Mouse (Mus musculus): ENCODE measurements around the gene Epyc. TPM values are rescaled to one million over a fixed set of nuclear protein-coding genes. Genes with fewer than 3 reads are reported as not detected.

Gene Epyc
- 0.37 and 1.2 TPM in 2 replicates for polyA plus RNA-seq (2016; fragmentation: Nextera tagmentation; extraction: Ambion mirVana)

DNA sequence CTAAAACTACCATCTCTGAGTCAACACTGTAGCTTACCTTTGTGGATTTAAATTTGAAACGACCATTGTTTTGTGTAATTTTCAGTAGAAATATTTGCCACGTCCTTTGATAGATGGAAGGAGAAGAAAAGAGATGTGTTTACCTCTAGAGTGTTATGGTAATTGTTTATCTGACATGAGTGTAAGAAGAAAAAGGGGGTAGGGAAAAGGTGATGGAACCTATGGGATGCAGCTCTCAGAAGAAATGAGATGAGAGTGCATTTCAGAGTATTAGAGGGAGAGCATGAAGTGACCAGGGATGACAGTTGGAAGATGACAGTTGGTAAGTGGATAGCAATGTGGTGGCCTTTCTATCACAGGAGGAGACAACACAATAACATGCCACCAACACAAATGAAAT is at the start of gene Epyc:
Gene Epyc (plus strand): TSS at position 301 of the 400 bp plus-strand sequence.
- Histone ChIP-seq H3K4me2 (replicated peaks) (no peak within 1 kb of the TSS), H3K9me3 (no peaks in the 10 kb centered on the region), H3K27ac (no peak within 1 kb of the TSS), H3K27me3 (replicated peaks) (no peaks in the 10 kb centered on the region), H3K36me3 (no peaks in the 10 kb centered on the region), H3K9ac (no peak within 1 kb of the TSS), H3K4me3 (no peak within 1 kb of the TSS), H3K4me1 (no peaks in the 10 kb centered on the region)
- WGBS: 86% methylated on average over 2 of the region's 2 CpGs
- ATAC-seq (ENCODE audit: low FRiP score, low read depth): no peak

- H3K27me3 ChIP-seq (replicated peaks): no peaks in the 10 kb centered on the region
- H3K9me3 ChIP-seq: no peaks in the 10 kb centered on the region
- H3K4me3 ChIP-seq: no peak overlapping the region
- H3K4me2 ChIP-seq (replicated peaks): no peak overlapping the region
- no peak overlapping the region for H3K27ac ChIP-seq
- 82% methylated on average over 1 of the region's 1 CpGs for WGBS
- H3K9ac ChIP-seq: no peak overlapping the region
- H3K4me1 ChIP-seq: no peaks in the 10 kb centered on the region
- H3K36me3 ChIP-seq: no peaks in the 10 kb centered on the region
- ATAC-seq (ENCODE audit: low FRiP score, low read depth): no peak
Observed at GRCm38 (mm10) chr10:97595680-97596079, 48.2 kb upstream of the Epyc start.

DNA sequence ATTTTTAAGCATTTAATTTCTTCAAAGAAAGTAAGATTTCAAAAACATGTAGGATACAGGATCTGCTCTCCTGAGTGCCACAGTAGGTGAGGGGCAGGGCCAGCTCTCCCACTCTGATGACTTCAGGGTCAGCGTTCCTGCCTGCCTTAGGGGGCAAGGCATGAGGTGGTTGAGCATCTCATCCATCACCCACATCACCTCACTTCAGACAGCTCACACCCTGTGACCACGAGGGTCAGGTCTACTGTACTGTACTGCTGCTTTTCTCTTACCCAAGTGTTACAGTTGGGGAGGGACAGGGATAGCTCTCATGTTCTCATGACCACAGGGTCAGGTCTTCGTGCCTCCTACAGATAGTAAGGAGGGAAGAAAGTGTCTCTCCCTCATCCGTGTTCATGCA is 42.1 kb upstream of the Epyc start:
- WGBS: 81% methylated on average over 4 of the region's 4 CpGs
- no peak overlapping the region for H3K27ac ChIP-seq
- ATAC-seq (ENCODE audit: low FRiP score, low read depth): no peak
- H3K4me1 ChIP-seq: no peaks in the 10 kb centered on the region
- H3K27me3 ChIP-seq (replicated peaks): no peaks in the 10 kb centered on the region
- H3K9me3 ChIP-seq: no peaks in the 10 kb centered on the region
- H3K4me2 ChIP-seq (replicated peaks): no peak overlapping the region
- no peaks in the 10 kb centered on the region for H3K36me3 ChIP-seq
- no peak overlapping the region for H3K9ac ChIP-seq
- H3K4me3 ChIP-seq: no peak overlapping the region

DNA sequence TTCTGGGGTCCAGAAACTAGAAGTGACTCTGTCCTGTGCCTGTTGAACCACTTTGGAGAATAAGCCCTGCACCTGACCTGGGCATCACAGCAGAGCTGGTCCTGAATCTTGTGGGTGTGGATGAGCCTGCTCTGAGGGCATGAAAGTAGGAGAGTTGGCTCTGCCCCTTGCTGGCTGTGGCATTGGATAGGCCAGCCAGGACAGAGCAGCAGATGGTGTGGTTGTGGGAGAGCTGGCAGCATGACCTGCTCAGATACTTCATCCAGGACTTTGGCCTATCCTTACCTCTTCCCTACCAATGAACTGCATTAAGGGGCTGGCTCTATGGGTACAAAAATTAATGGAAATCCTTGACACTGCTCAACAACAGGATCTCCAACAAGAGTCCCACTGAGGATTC is 40.6 kb upstream of the Epyc start:
- Histone ChIP-seq H3K4me3 (no peak overlapping the region), H3K4me2 (replicated peaks) (no peak overlapping the region), H3K4me1 (no peaks in the 10 kb centered on the region), H3K27me3 (replicated peaks) (no peaks in the 10 kb centered on the region), H3K36me3 (no peaks in the 10 kb centered on the region), H3K9ac (no peak overlapping the region), H3K9me3 (no peaks in the 10 kb centered on the region), H3K27ac (no peak overlapping the region)
- ATAC-seq (ENCODE audit: low FRiP score, low read depth): no peak

- Histone ChIP-seq H3K4me2 (replicated peaks) (no peak within 1 kb of the TSS), H3K4me3 (no peak within 1 kb of the TSS), H3K9me3 (no peaks in the 10 kb centered on the region), H3K27me3 (replicated peaks) (no peaks in the 10 kb centered on the region), H3K4me1 (no peaks in the 10 kb centered on the region), H3K9ac (no peak within 1 kb of the TSS), H3K36me3 (no peaks in the 10 kb centered on the region), H3K27ac (no peak within 1 kb of the TSS)
- 85% methylated on average over 2 of the region's 2 CpGs for WGBS
- no peak for ATAC-seq (ENCODE audit: low FRiP score, low read depth)
Observed at GRCm38 (mm10) chr10:97606579-97606978, 37.3 kb upstream of the Epyc start, which contains the start of gene Kera. Gene Kera (plus strand): TSS chr10:97606879.

DNA sequence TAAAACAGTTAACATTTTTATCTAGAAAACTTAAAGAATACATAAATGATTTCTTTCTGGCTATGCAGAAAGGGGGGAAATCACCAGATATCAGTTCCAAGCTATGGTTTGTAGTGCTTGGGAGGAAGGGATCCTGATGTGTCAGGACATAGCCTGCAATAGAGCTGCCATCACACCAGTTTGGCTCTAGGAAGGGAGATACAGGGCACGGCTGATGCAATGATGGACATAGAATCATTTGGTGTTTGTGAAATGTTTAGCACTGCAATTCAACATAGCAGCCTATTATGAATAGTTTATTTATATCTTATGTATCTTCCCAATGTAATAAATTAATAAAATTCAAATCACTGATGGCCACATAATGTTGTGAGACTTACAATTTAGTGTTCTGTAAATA is 21.5 kb upstream of the Epyc start:
- H3K27ac ChIP-seq: no peak overlapping the region
- no peaks in the 10 kb centered on the region for H3K4me1 ChIP-seq
- no peaks in the 10 kb centered on the region for H3K9me3 ChIP-seq
- no peak overlapping the region for H3K4me3 ChIP-seq
- no peak overlapping the region for H3K4me2 ChIP-seq (replicated peaks)
- no peak overlapping the region for H3K9ac ChIP-seq
- ATAC-seq (ENCODE audit: low FRiP score, low read depth): no peak
- WGBS: 93% methylated on average over 1 of the region's 1 CpGs
- H3K27me3 ChIP-seq (replicated peaks): no peaks in the 10 kb centered on the region
- no peaks in the 10 kb centered on the region for H3K36me3 ChIP-seq

GRCm38 (mm10) chr10:97624381-97624780 is 19.5 kb upstream of the Epyc start:
- no peak overlapping the region for H3K4me3 ChIP-seq
- ATAC-seq (ENCODE audit: low FRiP score, low read depth): no peak
- H3K4me1 ChIP-seq: no peaks in the 10 kb centered on the region
- no peaks in the 10 kb centered on the region for H3K9me3 ChIP-seq
- H3K4me2 ChIP-seq (replicated peaks): no peak overlapping the region
- WGBS: 72% methylated on average over 2 of the region's 2 CpGs
- H3K36me3 ChIP-seq: no peaks in the 10 kb centered on the region
- H3K27me3 ChIP-seq (replicated peaks): no peaks in the 10 kb centered on the region
- no peak overlapping the region for H3K27ac ChIP-seq
- no peak overlapping the region for H3K9ac ChIP-seq

DNA sequence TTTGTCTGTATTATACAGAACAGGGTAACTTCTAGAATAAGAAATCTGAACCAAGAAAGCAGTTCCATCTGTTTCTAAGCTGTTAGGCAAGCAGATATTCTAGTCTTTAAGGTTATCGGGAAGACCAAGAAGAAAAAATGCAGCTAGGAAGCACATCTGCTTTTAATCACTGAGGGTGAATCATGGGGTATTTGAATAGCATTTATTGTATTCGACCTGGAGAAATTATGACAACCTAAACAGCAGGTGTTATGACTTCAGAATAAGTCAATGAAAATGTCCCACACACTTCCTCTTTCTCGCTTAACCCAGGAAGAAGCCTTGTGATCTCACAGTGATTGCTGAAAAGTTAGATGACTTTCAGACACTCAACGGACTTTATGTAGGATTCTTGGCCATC is 18.8 kb upstream of the Epyc start:
- Histone ChIP-seq H3K9me3 (no peaks in the 10 kb centered on the region), H3K27ac (no peak overlapping the region), H3K4me1 (no peaks in the 10 kb centered on the region), H3K9ac (no peak overlapping the region), H3K4me2 (replicated peaks) (no peak overlapping the region), H3K4me3 (no peak overlapping the region), H3K27me3 (replicated peaks) (no peaks in the 10 kb centered on the region), H3K36me3 (no peaks in the 10 kb centered on the region)
- no peak for ATAC-seq (ENCODE audit: low FRiP score, low read depth)
- 66% methylated on average over 4 of the region's 4 CpGs for WGBS

- Histone ChIP-seq H3K9ac (no peak overlapping the region), H3K4me1 (no peaks in the 10 kb centered on the region), H3K36me3 (no peaks in the 10 kb centered on the region), H3K4me2 (replicated peaks) (no peak overlapping the region), H3K27ac (no peak overlapping the region), H3K27me3 (replicated peaks) (no peaks in the 10 kb centered on the region), H3K9me3 (no peaks in the 10 kb centered on the region), H3K4me3 (no peak overlapping the region)
- WGBS: 89% methylated on average over 1 of the region's 1 CpGs
- no peak for ATAC-seq (ENCODE audit: low FRiP score, low read depth)
Observed at GRCm38 (mm10) chr10:97626543-97626942, 17.3 kb upstream of the Epyc start.

DNA sequence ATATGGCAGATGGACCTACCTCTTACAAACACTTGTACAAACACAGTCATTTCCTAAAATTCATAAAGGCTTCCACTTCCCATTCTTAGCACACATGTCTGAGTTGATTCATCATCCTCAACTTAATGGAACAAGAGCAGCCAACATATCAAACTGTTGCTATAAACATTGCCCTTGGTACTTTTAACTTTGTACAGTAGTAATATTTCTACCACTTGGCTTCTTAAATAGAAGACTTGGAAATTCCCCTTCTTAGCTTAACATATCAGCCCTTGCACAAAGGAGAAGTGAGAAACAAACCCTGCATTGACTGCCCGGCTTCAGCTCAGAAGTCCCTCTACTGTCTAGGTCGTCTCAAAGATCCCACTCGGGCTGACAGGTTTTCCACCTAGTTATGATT is 12.8 kb upstream of the Epyc start:
- ATAC-seq (ENCODE audit: low FRiP score, low read depth): no peak
- 88% methylated on average over 3 of the region's 3 CpGs for WGBS
- no peaks in the 10 kb centered on the region for H3K4me1 ChIP-seq

DNA sequence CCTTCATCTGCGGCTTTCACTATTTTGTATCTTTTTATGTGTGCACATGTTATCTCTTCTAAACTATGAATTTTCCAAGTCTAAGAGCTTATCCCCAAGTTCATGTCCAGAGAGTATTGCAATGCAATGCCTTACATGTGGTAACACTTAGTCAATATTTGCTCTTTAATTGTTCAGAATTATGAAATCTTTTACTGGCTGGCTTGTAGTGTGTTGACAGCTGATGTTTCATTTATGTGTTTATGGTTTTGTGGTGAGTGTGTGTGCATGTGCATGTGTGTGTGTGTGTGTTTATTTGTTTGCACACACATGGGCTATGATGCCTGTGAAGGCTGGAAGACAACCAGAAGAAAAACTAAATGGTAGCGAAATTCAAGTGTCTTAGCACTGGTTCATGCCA is 1.9 kb upstream of the Epyc start:
- Histone ChIP-seq H3K4me1 (no peaks in the 10 kb centered on the region), H3K9me3 (no peaks in the 10 kb centered on the region), H3K27ac (no peak overlapping the region), H3K36me3 (no peaks in the 10 kb centered on the region), H3K9ac (no peak overlapping the region), H3K4me3 (no peak overlapping the region), H3K4me2 (replicated peaks) (no peak overlapping the region), H3K27me3 (replicated peaks) (no peaks in the 10 kb centered on the region)
- no peak for ATAC-seq (ENCODE audit: low FRiP score, low read depth)
- 87% methylated on average over 2 of the region's 2 CpGs for WGBS

More for the DNA sequence above, 12.8 kb upstream of the Epyc start:
- H3K27me3 ChIP-seq (replicated peaks): no peaks in the 10 kb centered on the region
- H3K27ac ChIP-seq: no peak overlapping the region
- H3K36me3 ChIP-seq: no peaks in the 10 kb centered on the region
- H3K9me3 ChIP-seq: no peaks in the 10 kb centered on the region
- H3K9ac ChIP-seq: no peak overlapping the region
- no peak overlapping the region for H3K4me3 ChIP-seq
- no peak overlapping the region for H3K4me2 ChIP-seq (replicated peaks)

DNA sequence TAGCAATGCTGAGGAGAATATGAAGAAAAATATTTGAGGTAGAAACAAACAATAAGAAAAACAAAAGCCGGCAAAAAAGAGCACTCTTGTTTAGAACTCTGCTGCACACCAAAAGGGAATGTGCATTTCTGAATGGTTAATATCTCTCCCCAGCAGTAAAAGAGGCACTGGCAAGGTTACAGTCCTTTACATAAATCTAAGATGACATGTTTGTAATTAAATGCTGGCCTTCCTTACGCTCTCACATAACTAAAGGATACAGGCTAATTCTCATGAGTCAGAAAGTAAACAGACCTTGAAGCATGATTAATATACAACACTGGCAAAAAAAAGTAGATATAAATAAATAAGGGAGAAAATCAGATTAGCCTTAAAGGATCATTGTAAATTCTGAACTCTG is 6.5 kb downstream of the Epyc start:
- Histone ChIP-seq H3K27me3 (replicated peaks) (no peaks in the 10 kb centered on the region), H3K36me3 (no peaks in the 10 kb centered on the region), H3K9me3 (no peaks in the 10 kb centered on the region), H3K9ac (no peak overlapping the region), H3K4me3 (no peak overlapping the region), H3K4me1 (no peaks in the 10 kb centered on the region), H3K27ac (no peak overlapping the region), H3K4me2 (replicated peaks) (no peak overlapping the region)
- ATAC-seq (ENCODE audit: low FRiP score, low read depth): no peak
- 73% methylated on average over 2 of the region's 2 CpGs for WGBS

DNA sequence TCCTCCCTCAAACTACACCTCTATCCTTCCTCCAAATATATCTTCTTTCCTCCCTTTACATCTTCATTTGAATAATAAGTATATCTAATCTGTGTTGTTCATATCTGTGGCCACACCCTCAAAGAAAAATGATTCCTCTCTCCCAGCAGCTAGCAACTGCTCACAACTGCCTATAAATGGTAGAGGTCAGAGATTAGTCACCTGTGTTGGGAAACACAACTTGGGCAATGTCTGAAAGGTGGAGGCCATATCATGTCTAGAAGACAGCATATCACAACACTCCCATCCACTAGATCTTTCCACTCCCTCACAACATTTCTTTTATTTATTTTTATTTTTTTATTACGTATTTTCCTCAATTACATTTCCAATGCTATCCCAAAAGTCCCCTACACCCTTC is 15.6 kb downstream of the Epyc start:
- Histone ChIP-seq H3K4me1 (no peaks in the 10 kb centered on the region), H3K9me3 (no peaks in the 10 kb centered on the region), H3K4me2 (replicated peaks) (no peak overlapping the region), H3K27me3 (replicated peaks) (no peaks in the 10 kb centered on the region), H3K9ac (no peak overlapping the region), H3K36me3 (no peaks in the 10 kb centered on the region), H3K4me3 (no peak overlapping the region), H3K27ac (no peak overlapping the region)
- no peak for ATAC-seq (ENCODE audit: low FRiP score, low read depth)
- 85% methylated on average over 1 of the region's 1 CpGs for WGBS

All from neural tube, embryonic 12.5 days (tissue).